ENCODE assay signal across 27 mouse cellular contexts in the genomic region with DNA sequence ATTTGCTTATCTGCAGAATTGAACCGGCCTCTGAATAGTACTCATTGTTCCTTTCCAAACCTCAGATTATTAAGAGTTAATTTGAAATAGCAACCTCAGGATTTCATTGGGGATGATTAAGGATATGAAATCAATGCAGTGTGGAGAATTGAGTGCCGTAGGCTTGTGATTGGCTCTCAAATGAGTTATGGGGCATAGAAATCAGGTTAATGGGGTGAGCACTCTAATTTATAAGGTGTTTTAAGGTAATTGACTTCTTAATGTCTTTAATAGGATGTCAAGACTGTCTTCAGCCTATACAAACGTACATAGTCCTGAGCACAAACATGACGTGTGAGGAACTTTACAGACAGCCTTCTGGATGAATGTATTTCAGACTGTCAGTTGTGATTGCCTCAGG.
DNase-seq lines count a peak whose midpoint lies in the region; ATAC-seq and TF ChIP-seq lines count a peak whose summit lies in the region.
"Had no signal": no experiment of that assay in that cellular context is flagged by ENCODE, and none has a peak within 500 bp of the region (broad histone marks: within the 10 kb centered on the region; RNA-seq: fewer than 3 reads in every experiment).

No protein-coding gene starts in this region.

- H3K4me2 ChIP-seq in hindbrain, embryonic 15.5 days = no peak overlapping the region
- H3K4me2 ChIP-seq in neural tube, embryonic 13.5 days = no peak overlapping the region
- no peak overlapping the region for H3K4me2 ChIP-seq in neural tube, embryonic 15.5 days
- H3K4me2 ChIP-seq: embryonic facial prominence, embryonic 13.5 days; embryonic facial prominence, embryonic 15.5 days; forebrain, embryonic 12.5 days had no signal

- H3K4me1 ChIP-seq in hindbrain, embryonic 15.5 days (replicated peaks) = 0 out of 2 replicates have a peak, but pooled peaks cover 4% of the 10 kb centered on the region
- H3K4me1 ChIP-seq in hindbrain, embryonic 10.5 days (replicated peaks) = peaks cover 6% of the 10 kb centered on the region
- 0 out of 2 replicates have a peak, but pooled peaks cover 11% of the 10 kb centered on the region for H3K4me1 ChIP-seq in neural tube, embryonic 13.5 days (replicated peaks)
- no peaks in the 10 kb centered on the region for H3K4me1 ChIP-seq in neural tube, embryonic 15.5 days
- no peaks in the 10 kb centered on the region for H3K4me1 ChIP-seq in cerebellum, adult 2 months (ENCODE audit: control insufficient read depth, insufficient read depth, low read length)
- H3K4me1 ChIP-seq: embryonic facial prominence, embryonic 13.5 days; embryonic facial prominence, embryonic 15.5 days had no signal

- no peak overlapping the region for H3K4me3 ChIP-seq in hindbrain, embryonic 15.5 days
- H3K4me3 ChIP-seq in hindbrain, embryonic 10.5 days = no peak overlapping the region
- no peak overlapping the region for H3K4me3 ChIP-seq in neural tube, embryonic 13.5 days
- H3K4me3 ChIP-seq in neural tube, embryonic 15.5 days (replicated peaks) = no peak overlapping the region
- H3K4me3 ChIP-seq in cerebellum, adult 2 months (replicated peaks; ENCODE audit: insufficient read depth, low read depth, low read length) = no peak overlapping the region
- H3K4me3 ChIP-seq: embryonic facial prominence, embryonic 13.5 days; embryonic facial prominence, embryonic 15.5 days; erythroblast, embryonic 14.5 days; forebrain, embryonic 10.5 days; forebrain, embryonic 12.5 days had no signal

- no peaks in the 10 kb centered on the region for H3K36me3 ChIP-seq in hindbrain, embryonic 15.5 days
- no peaks in the 10 kb centered on the region for H3K36me3 ChIP-seq in hindbrain, embryonic 10.5 days
- H3K36me3 ChIP-seq in neural tube, embryonic 13.5 days = no peaks in the 10 kb centered on the region
- H3K36me3 ChIP-seq in neural tube, embryonic 15.5 days = no peaks in the 10 kb centered on the region
- H3K36me3 ChIP-seq: embryonic facial prominence, embryonic 13.5 days; embryonic facial prominence, embryonic 15.5 days; forebrain, embryonic 10.5 days; forebrain, embryonic 12.5 days; G1E had no signal

- peak; percentile 7; the same call in 1 of the 2 replicates for ATAC-seq in hindbrain, embryonic 15.5 days (ENCODE audit: low FRiP score, low read depth)
- peak; percentile 73 for ATAC-seq in neural tube, embryonic 13.5 days (ENCODE audit: low read depth)
- peak; percentile 53 for ATAC-seq in neural tube, embryonic 15.5 days (ENCODE audit: low FRiP score)
- ATAC-seq: activated CD4-positive, CD25-positive, alpha-beta regulatory T cell, adult 4 months; CD4-positive, CD25-positive, alpha-beta regulatory T cell, adult 4 months; forebrain, embryonic 14.5 days; forebrain, embryonic 16.5 days; Patski had no signal

- no peaks in the 10 kb centered on the region for H3K9me3 ChIP-seq in hindbrain, embryonic 15.5 days
- no peaks in the 10 kb centered on the region for H3K9me3 ChIP-seq in hindbrain, embryonic 10.5 days
- H3K9me3 ChIP-seq in neural tube, embryonic 13.5 days = no peaks in the 10 kb centered on the region
- no peaks in the 10 kb centered on the region for H3K9me3 ChIP-seq in neural tube, embryonic 15.5 days (replicated peaks)
- H3K9me3 ChIP-seq: embryonic facial prominence, embryonic 13.5 days; embryonic facial prominence, embryonic 15.5 days; forebrain, embryonic 10.5 days; forebrain, embryonic 12.5 days; G1E had no signal

- WGBS in hindbrain, embryonic 15.5 days = 62% methylated on average over 4 of the region's 4 CpGs
- 81% methylated on average over 4 of the region's 4 CpGs for WGBS in hindbrain, embryonic 10.5 days
- 44% methylated on average over 4 of the region's 4 CpGs for WGBS in neural tube, embryonic 13.5 days
- 39% methylated on average over 4 of the region's 4 CpGs for WGBS in neural tube, embryonic 15.5 days
- 84% methylated on average over 4 of the region's 4 CpGs for WGBS in cerebellum, adult 2 months

- no peak overlapping the region for H3K27ac ChIP-seq in hindbrain, embryonic 15.5 days (replicated peaks)
- no peak overlapping the region for H3K27ac ChIP-seq in hindbrain, embryonic 10.5 days
- H3K27ac ChIP-seq in neural tube, embryonic 13.5 days (replicated peaks) = no peak overlapping the region
- no peak overlapping the region for H3K27ac ChIP-seq in neural tube, embryonic 15.5 days (replicated peaks)
- H3K27ac ChIP-seq in cerebellum, adult 2 months (ENCODE audit: insufficient read depth, low read length) = no peak overlapping the region
- H3K27ac ChIP-seq: embryonic facial prominence, embryonic 13.5 days; embryonic facial prominence, embryonic 15.5 days; forebrain, embryonic 10.5 days; forebrain, embryonic 12.5 days had no signal

- TF ChIP-seq CTCF in cerebellum, adult 2 months (IDR thresholded peaks at IDR 0.05; ENCODE audit: borderline replicate concordance, insufficient read depth, low read depth, low read length) = no peak

- TF ChIP-seq POLR2A in cerebellum, adult 2 months (IDR thresholded peaks at IDR 0.05; ENCODE audit: borderline replicate concordance, insufficient read depth, low read length) = no peak

- no peak for DNase-seq in hindbrain, embryonic 10.5 days (ENCODE audit: low spot score)
- DNase-seq in cerebellum, adult 2 months = no peak
- DNase-seq: adrenal gland, adult 8-10 months; adrenal gland, postnatal 14 days; adrenal gland, postnatal 36 days; B cell, adult 2 months; cerebellum, adult 11-12 months; cerebellum, adult 8-10 months; cerebellum, adult 9-11 months; cerebellum, postnatal 14 days; cerebellum, postnatal 36 days; embryo, embryonic 11 days had no signal

- no peak overlapping the region for H3K9ac ChIP-seq in hindbrain, embryonic 15.5 days
- no peak overlapping the region for H3K9ac ChIP-seq in neural tube, embryonic 13.5 days
- H3K9ac ChIP-seq in neural tube, embryonic 15.5 days (replicated peaks) = no peak overlapping the region
- H3K9ac ChIP-seq: embryonic facial prominence, embryonic 13.5 days; embryonic facial prominence, embryonic 15.5 days; forebrain, embryonic 12.5 days had no signal

- no peaks in the 10 kb centered on the region for H3K27me3 ChIP-seq in hindbrain, embryonic 15.5 days
- H3K27me3 ChIP-seq in hindbrain, embryonic 10.5 days (ENCODE audit: insufficient read depth, poor library complexity, severe bottlenecking) = no peaks in the 10 kb centered on the region
- no peaks in the 10 kb centered on the region for H3K27me3 ChIP-seq in neural tube, embryonic 13.5 days
- H3K27me3 ChIP-seq in neural tube, embryonic 15.5 days (replicated peaks) = no peaks in the 10 kb centered on the region
- H3K27me3 ChIP-seq in cerebellum, adult 2 months (ENCODE audit: control insufficient read depth, insufficient read depth, low read length) = no peaks in the 10 kb centered on the region
- H3K27me3 ChIP-seq: CH12.LX; embryonic facial prominence, embryonic 13.5 days; embryonic facial prominence, embryonic 15.5 days; forebrain, embryonic 12.5 days; Patski had no signal

Comparison
In these comparisons a context has a peak if more than half of its experiments do, and no peak if none do; other contexts are left out.
1. ATAC-seq: peak in every context shown above with its lines; median percentile 73 in neural tube, embryonic 13.5 days; 53 in neural tube, embryonic 15.5 days; 7 in hindbrain, embryonic 15.5 days.